Mouse (Mus musculus) adrenal gland (tissue): Measurements from ENCODE around the gene Cog6.
"Not testable (repeated sequence)": the region's sequence is repeated elsewhere in the genome, so short reads cannot be mapped to it uniquely, and the experiment has no call there.

Experiments
- intact Hi-C: fragments of 180-260 bp; cut with DNase I; formaldehyde crosslinking; loops from one replicate; pipeline ENCODE4 v1.15.1; 2025

Cog6 gene

GRCm38 (mm10) chr3:53033448-53033847 lies 16.4 kb upstream of the Cog6 start:
- intact Hi-C loops = loop anchor here (5.0 kb wide), 1 partner anchor 299 kb away; no protein-coding TSS in a partner anchor

- intact Hi-C loops = loop anchor here (5.0 kb wide), 1 partner anchor 300 kb away; no protein-coding TSS in a partner anchor
These were observed 15.4 kb upstream of the Cog6 start for GRCm38 (mm10) chr3:53032432-53032831.

- intact Hi-C loops = loop anchor here (5.0 kb wide), 1 partner anchor 301 kb away; no protein-coding TSS in a partner anchor
These were observed 14.5 kb upstream of the Cog6 start for GRCm38 (mm10) chr3:53031586-53031985.

- intact Hi-C loops = loop anchor here (2.0 to 10.0 kb wide), 3 partner anchors 218 to 420 kb away; no protein-coding TSS in a partner anchor
These were observed 12.0 kb upstream of the Cog6 start for GRCm38 (mm10) chr3:53029046-53029445.

- intact Hi-C loops = loop anchor here (5.0 to 10.0 kb wide), 2 partner anchors 220 to 277 kb away; no protein-coding TSS in a partner anchor
These were observed 10.3 kb upstream of the Cog6 start for GRCm38 (mm10) chr3:53027333-53027732.

- intact Hi-C loops = loop anchor here (5.0 kb wide), 1 partner anchor 750 kb away; no protein-coding TSS in a partner anchor
These were observed 9.6 kb downstream of the Cog6 start for GRCm38 (mm10) chr3:53007411-53007810.

- intact Hi-C loops = loop anchor here (5.0 kb wide), 1 partner anchor 747 kb away; no protein-coding TSS in a partner anchor
These were observed 12.5 kb downstream of the Cog6 start for GRCm38 (mm10) chr3:53004406-53005114.

- intact Hi-C loops = no loop called here
These were observed 15.0 kb downstream of the Cog6 start for GRCm38 (mm10) chr3:53002076-53002475.

GRCm38 (mm10) chr3:52999996-53000395 lies 17.0 kb downstream of the Cog6 start:
- intact Hi-C loops = no loop called here

GRCm38 (mm10) chr3:52999016-52999744 lies 17.9 kb downstream of the Cog6 start:
- intact Hi-C loops = no loop called here

- intact Hi-C loops = no loop called here
These were observed 19.7 kb downstream of the Cog6 start for GRCm38 (mm10) chr3:52997381-52997780.

- intact Hi-C loops = no loop called here
These were observed 20.4 kb downstream of the Cog6 start for GRCm38 (mm10) chr3:52996635-52997034.

- intact Hi-C loops = no loop called here
These were observed 22.4 kb downstream of the Cog6 start for GRCm38 (mm10) chr3:52994666-52995065.

GRCm38 (mm10) chr3:52993296-52993695 lies 23.7 kb downstream of the Cog6 start:
- intact Hi-C loops = no loop called here

GRCm38 (mm10) chr3:52990041-52990737 lies 26.8 kb downstream of the Cog6 start:
- intact Hi-C loops = no loop called here

GRCm38 (mm10) chr3:52985508-52985941 lies 31.5 kb downstream of the Cog6 start:
- intact Hi-C loops = not testable (repeated sequence)

GRCm38 (mm10) chr3:52983772-52984171 lies 33.3 kb downstream of the Cog6 start:
- intact Hi-C loops = no loop called here

- intact Hi-C loops = no loop called here
These were observed 34.0 kb downstream of the Cog6 start for GRCm38 (mm10) chr3:52982993-52983392.

GRCm38 (mm10) chr3:52974674-52975556 lies 42.1 kb downstream of the Cog6 start:
- intact Hi-C loops = loop anchor here (5.0 to 10.0 kb wide), 2 partner anchors 200 to 718 kb away; no protein-coding TSS in a partner anchor

GRCm38 (mm10) chr3:52972916-52973315 lies 44.1 kb downstream of the Cog6 start:
- intact Hi-C loops = loop anchor here (5.0 to 10.0 kb wide), 2 partner anchors 198 to 716 kb away; no protein-coding TSS in a partner anchor
